Mouse (Mus musculus): ENCODE results near the gene Ap1g2. TPM values are rescaled to one million over a fixed set of nuclear protein-coding genes. Genes with fewer than 3 reads are reported as not detected.

Gene Ap1g2
- total and polyA plus RNA-seq, 3 experiments, result 12.6 to 47.9 TPM; not detected in 1

DNA sequence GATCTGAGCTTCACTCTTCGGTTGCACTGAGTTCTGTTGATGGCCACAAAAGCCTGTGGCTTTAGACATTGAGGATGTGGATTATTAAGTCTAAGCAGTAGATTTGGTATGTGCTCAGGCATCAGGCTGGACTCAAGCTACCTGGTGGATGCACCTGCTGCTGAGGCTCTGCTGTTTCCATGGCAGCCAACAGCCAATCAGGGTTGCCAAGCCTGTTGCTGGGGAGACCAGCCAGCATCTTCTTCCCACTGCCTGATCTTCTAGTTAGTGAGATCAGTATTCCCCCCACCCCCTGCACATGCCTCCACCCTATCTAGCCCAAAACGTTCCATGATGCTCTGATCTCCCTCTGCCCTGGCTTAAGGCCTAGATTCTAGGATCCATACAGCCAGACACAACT is 5.3 kb upstream of the Ap1g2 start:
- no peak overlapping the region for H3K27ac ChIP-seq (ENCODE audit: control insufficient read depth, low read depth, low read length)
- TF ChIP-seq NRF1 (IDR thresholded peaks at IDR 0.05; ENCODE audit: insufficient read depth, low read depth, low read length, poor library complexity, severe bottlenecking), result no peak
- H3K9ac ChIP-seq (ENCODE audit: control insufficient read depth, low read depth, low read length, poor library complexity, severe bottlenecking), result no peak overlapping the region
- H3K9me3 ChIP-seq (replicated peaks; ENCODE audit: insufficient read depth, low read length), result no peaks in the 10 kb centered on the region
- H3K27me3 ChIP-seq (ENCODE audit: control insufficient read depth in 1 of 2, insufficient read depth in 2 of 2, low read length in 2 of 2), result peaks cover 2 to 5% of the 10 kb centered on the region in 2 experiments; a peak in 3 of 4 replicates
- H3K4me3 ChIP-seq (ENCODE audit: control insufficient read depth in 1 of 2, insufficient read depth in 1 of 2, low read depth in 2 of 2, low read length in 2 of 2), result no peak overlapping the region
- DNase-seq (ENCODE audit: low read depth, low spot score), result no peak
- peaks cover under 1 to 2% of the 10 kb centered on the region in 2 experiments; a peak in 2 of 4 replicates for H3K4me1 ChIP-seq (ENCODE audit: control insufficient read depth in 1 of 2, insufficient read depth in 2 of 2, low read length in 2 of 2)
- no peaks in the 10 kb centered on the region for H3K79me2 ChIP-seq (ENCODE audit: control insufficient read depth, insufficient read depth, low read length, poor library complexity)
- H3K36me3 ChIP-seq (ENCODE audit: control insufficient read depth in 1 of 2, insufficient read depth in 2 of 2, low read length in 2 of 2), result no peaks in the 10 kb centered on the region; a peak in 1 of 4 replicates

GRCm38 (mm10) chr14:55110076-55110475 is 3.7 kb upstream of the Ap1g2 start:
- DNase-seq (ENCODE audit: low read depth, low spot score), result no peak
- TF ChIP-seq ETS1 (IDR thresholded peaks at IDR 0.05; ENCODE audit: low read depth, low read length) (no peak), KAT2A (conservative IDR thresholded peaks at IDR 0.05; ENCODE audit: low read depth, low read length) (no peak), ZC3H11A (IDR thresholded peaks at IDR 0.05; ENCODE audit: low read depth, low read length) (no peak), POLR2AphosphoS2 (IDR thresholded peaks at IDR 0.05; ENCODE audit: low read length) (no peak), GABPA (IDR thresholded peaks at IDR 0.05; ENCODE audit: low read depth, low read length) (no peak), GATA1 (IDR thresholded peaks at IDR 0.05; ENCODE audit: low read depth, low read length) (no peak), E2F4 (IDR thresholded peaks at IDR 0.05; ENCODE audit: borderline replicate concordance, low read depth, low read length) (no peak), RCOR1 (IDR thresholded peaks at IDR 0.05; ENCODE audit: low read depth, low read length) (no peak), POLR2A (IDR thresholded peaks at IDR 0.05; ENCODE audit: control insufficient read depth in 1 of 2, insufficient read depth in 1 of 2, low read depth in 1 of 2, low read length in 2 of 2, poor library complexity in 1 of 2) (no peak), TCF12 (IDR thresholded peaks at IDR 0.05; ENCODE audit: low read depth, low read length) (no peak), TBP (IDR thresholded peaks at IDR 0.05; ENCODE audit: low read depth, low read length) (no peak), USF1 (IDR thresholded peaks at IDR 0.05; ENCODE audit: low read depth, low read length) (no peak), CHD1 (IDR thresholded peaks at IDR 0.05; ENCODE audit: low read depth, low read length) (no peak), ZKSCAN1 (IDR thresholded peaks at IDR 0.05; ENCODE audit: low read depth, low read length) (no peak), USF2 (IDR thresholded peaks at IDR 0.05; ENCODE audit: borderline replicate concordance in 1 of 2, insufficient read depth in 1 of 2, low read depth in 1 of 2, low read length in 2 of 2) (no peak), POLR2AphosphoS5 (IDR thresholded peaks at IDR 0.05; ENCODE audit: borderline replicate concordance, low read depth, low read length) (no peak), CTCF (IDR thresholded peaks at IDR 0.05 in 2 of 3, conservative IDR thresholded peaks at IDR 0.05 in 1 of 3; ENCODE audit: control insufficient read depth in 1 of 3, insufficient read depth in 1 of 3, low read depth in 2 of 3, low read length in 3 of 3, poor library complexity in 1 of 3, severe bottlenecking in 1 of 3) (no peak), SMC3 (IDR thresholded peaks at IDR 0.05; ENCODE audit: low read depth, low read length) (no peak), MAX (IDR thresholded peaks at IDR 0.05; ENCODE audit: low read length) (no peak)
- no peak overlapping the region for H3K27ac ChIP-seq (ENCODE audit: control insufficient read depth, low read depth, low read length)
- no peak overlapping the region for H3K4me3 ChIP-seq (ENCODE audit: control insufficient read depth in 1 of 2, insufficient read depth in 1 of 2, low read depth in 2 of 2, low read length in 2 of 2)
- H3K79me2 ChIP-seq (ENCODE audit: control insufficient read depth, insufficient read depth, low read length, poor library complexity), result peaks cover 2% of the 10 kb centered on the region; the same call in 1 of the 2 replicates
- H3K9ac ChIP-seq (ENCODE audit: control insufficient read depth, low read depth, low read length, poor library complexity, severe bottlenecking), result no peak overlapping the region
- H3K9me3 ChIP-seq (replicated peaks; ENCODE audit: insufficient read depth, low read length), result no peaks in the 10 kb centered on the region
- H3K27me3 ChIP-seq (ENCODE audit: control insufficient read depth in 1 of 2, insufficient read depth in 2 of 2, low read length in 2 of 2), result peaks cover 2 to 5% of the 10 kb centered on the region in 2 experiments; a peak in 3 of 4 replicates
- peaks cover 0 to 4% of the 10 kb centered on the region in 2 experiments; a peak in 2 of 4 replicates for H3K36me3 ChIP-seq (ENCODE audit: control insufficient read depth in 1 of 2, insufficient read depth in 2 of 2, low read length in 2 of 2)
- peaks cover 6 to 8% of the 10 kb centered on the region in 2 experiments for H3K4me1 ChIP-seq (ENCODE audit: control insufficient read depth in 1 of 2, insufficient read depth in 2 of 2, low read length in 2 of 2)
